Mouse (Mus musculus): ENCODE results near the gene Adal. TPM values are rescaled to one million over a fixed set of nuclear protein-coding genes. Genes with fewer than 3 reads are reported as not detected.
A peak's percentile ranks its signal among the peaks of the same experiment; 100 is the strongest.

Adal gene
- polyA plus RNA-seq, 1 experiment from 2014 or later: 14.6 TPM

DNA sequence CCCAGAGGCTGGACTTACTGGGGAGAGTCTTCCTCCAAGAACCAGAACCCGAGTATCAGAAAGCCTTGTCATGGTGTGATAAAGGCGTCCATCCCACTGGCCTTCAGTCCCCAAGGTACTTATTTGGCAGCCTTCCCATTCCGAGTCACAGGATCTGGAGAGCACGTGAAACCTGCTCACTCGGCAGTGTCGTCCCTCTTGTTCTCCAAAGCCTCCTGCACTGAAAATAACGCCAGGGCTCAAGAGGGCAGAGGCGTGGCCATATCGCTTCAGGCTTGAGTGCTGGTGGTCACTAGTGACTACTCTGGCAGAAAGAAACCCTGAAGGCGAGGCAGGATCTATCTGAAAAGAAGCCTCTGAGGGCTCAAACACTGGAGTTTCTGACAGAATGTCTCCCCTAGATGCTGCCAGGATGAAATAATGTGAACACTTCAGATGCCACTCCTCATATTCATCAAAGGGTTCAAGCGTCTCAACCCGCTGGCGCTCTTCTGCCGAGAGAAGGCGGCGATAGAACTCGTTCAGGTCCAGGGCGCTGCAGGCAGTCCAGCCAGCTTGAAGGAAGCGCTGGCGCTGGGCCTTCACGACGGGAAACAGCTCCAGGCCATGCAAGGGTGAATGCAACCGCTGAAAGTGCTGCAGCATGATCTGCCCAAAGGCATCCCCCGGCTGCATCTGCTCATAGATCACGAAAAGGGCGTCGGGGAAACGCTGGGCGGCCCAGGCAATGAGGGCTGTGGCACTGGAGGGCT, 786 bp upstream of the Adal start:
- Histone ChIP-seq H3K27me3 (no peaks in the 10 kb centered on the region), H3K36me3 (peaks cover 19% of the 10 kb centered on the region), H3K4me3 (peak overlapping the region; percentile 67), H3K27ac (peak overlapping the region; percentile 99), H3K4me2 (peak overlapping the region; percentile 94), H3K9ac (peak overlapping the region; percentile 90), H3K4me1 (replicated peaks) (peaks cover 33% of the 10 kb centered on the region), H3K9me3 (replicated peaks) (no peaks in the 10 kb centered on the region)
- peak; percentile 11; the same call in 1 of the 2 replicates for ATAC-seq (replicated peaks; ENCODE audit: insufficient number of reproducible peaks, insufficient read depth, low FRiP score, low read depth)
- WGBS: 27% methylated on average over 29 of the region's 29 CpGs

DNA sequence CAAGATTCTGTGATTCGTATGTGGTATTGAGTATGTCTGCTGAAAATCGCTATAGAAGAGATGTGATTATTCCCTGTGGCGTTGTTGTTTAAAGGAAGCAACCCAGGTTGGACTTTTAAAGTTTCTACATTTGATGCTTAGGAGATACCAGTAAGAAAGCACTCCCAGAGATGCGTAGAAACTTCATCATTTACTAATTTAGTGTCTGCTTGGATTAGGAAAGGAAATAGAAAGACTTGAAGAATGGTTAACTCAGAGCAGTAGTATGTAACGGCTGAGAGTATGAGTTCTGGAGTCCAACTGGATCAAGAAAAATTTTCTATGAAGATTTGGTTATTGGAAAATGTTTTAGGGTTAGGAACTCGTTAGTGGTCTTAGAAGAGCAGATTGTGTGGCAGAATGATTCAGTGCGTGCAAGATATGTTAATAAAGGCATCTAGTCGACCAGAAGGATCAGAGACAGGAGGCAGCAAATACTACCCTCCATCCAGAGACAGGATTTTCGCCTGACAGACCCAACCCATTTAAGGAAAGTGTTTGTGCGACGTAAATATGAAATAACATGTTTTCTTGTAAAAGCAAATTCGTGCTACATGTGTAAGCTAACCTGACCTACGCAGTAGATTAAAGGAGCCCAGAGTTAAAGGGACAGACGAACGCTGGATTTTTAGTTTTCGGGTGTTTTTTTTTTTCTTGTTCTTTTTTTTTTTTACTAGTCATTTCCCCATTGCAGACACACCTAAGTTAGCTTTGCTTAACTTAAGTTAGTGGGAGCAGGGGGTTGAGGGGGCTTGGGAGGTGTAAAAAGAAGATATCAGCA, 1.2 kb downstream of the Adal start:
- Histone ChIP-seq H3K4me3 (peak overlapping the region; percentile 67), H3K27ac (peak overlapping the region; percentile 99), H3K36me3 (peaks cover 27% of the 10 kb centered on the region), H3K9me3 (replicated peaks) (no peaks in the 10 kb centered on the region), H3K27me3 (no peaks in the 10 kb centered on the region), H3K4me2 (peak overlapping the region; percentile 94), H3K4me1 (replicated peaks) (peaks cover 33% of the 10 kb centered on the region), H3K9ac (peak overlapping the region; percentile 90)
- WGBS: 72% methylated on average over 16 of the region's 16 CpGs
- no peak for ATAC-seq (replicated peaks; ENCODE audit: insufficient number of reproducible peaks, insufficient read depth, low FRiP score, low read depth)

DNA sequence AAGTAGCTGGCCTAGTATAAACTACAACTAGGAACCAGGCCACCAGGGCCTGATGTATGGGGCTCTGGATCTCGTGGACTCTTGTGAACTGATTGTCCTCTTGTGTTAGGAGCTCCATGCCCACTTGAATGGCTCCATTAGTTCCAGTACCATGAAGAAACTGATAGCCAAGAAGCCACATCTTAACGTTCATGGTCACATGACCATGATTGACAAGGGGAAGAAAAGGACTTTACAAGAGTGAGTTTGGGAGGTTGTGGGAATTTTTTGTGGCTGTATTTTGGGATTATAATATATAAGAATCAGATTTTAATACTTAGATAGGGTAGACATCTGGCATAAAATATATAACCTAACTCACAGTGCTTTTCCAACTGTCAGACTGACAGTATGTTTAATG, 2.2 kb downstream of the Adal start:
- Histone ChIP-seq H3K4me3 (no peak overlapping the region), H3K4me1 (replicated peaks) (peaks cover 32% of the 10 kb centered on the region), H3K9ac (no peak overlapping the region), H3K27ac (no peak overlapping the region), H3K27me3 (no peaks in the 10 kb centered on the region), H3K36me3 (peaks cover 34% of the 10 kb centered on the region), H3K4me2 (no peak overlapping the region), H3K9me3 (replicated peaks) (no peaks in the 10 kb centered on the region)
- no peak for ATAC-seq (replicated peaks; ENCODE audit: insufficient number of reproducible peaks, insufficient read depth, low FRiP score, low read depth)
- 69% methylated on average over 2 of the region's 2 CpGs for WGBS

DNA sequence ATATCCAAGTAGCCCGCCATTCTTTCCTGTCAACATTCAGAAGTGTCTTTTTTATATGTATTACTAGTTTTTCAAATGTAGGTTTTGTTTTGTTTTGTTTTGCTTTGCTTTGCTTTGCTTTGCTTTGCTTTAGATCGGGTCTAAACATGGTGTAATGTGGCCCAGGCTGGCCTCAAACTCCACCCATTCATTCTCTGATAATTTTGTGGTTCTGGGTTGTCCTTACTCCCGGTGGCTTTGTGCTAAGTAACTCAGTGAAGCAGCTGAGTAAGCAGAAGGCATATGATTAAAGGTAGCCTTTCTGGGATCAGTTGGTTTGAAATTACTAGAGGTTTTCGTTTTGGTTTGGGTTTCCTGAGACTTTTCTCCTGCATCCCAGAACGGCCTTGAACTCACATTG, 9.5 kb downstream of the Adal start:
- H3K9ac ChIP-seq: no peak overlapping the region
- no peak overlapping the region for H3K4me2 ChIP-seq
- H3K27ac ChIP-seq: no peak overlapping the region
- no peak for ATAC-seq (replicated peaks; ENCODE audit: insufficient number of reproducible peaks, insufficient read depth, low FRiP score, low read depth)
- no peak overlapping the region for H3K4me3 ChIP-seq
- WGBS: 78% methylated on average over 5 of the region's 5 CpGs
- no peaks in the 10 kb centered on the region for H3K9me3 ChIP-seq (replicated peaks)
- H3K36me3 ChIP-seq: peaks cover 32% of the 10 kb centered on the region
- no peaks in the 10 kb centered on the region for H3K4me1 ChIP-seq (replicated peaks)
- no peaks in the 10 kb centered on the region for H3K27me3 ChIP-seq

DNA sequence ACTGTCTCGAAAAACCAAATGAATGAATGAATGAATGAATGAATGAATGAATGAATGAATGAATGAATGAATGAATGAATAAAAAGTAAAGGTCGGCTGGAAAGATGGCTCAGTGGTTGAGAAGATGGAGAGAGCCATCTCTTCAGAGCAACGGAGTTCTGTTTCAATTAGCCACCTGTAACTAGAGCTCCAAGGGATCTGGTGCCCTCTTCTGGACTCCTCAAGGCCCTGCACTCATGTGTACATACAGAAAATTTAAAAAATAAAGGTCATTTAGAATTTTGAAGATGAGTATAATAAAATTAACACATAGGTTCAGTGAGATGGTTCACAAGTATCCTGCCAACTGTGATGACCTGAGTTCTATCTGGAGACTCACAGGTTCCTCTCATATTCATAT, 12.9 kb downstream of the Adal start:
- Histone ChIP-seq H3K27ac (no peak overlapping the region), H3K4me1 (replicated peaks) (no peaks in the 10 kb centered on the region), H3K9me3 (replicated peaks) (no peaks in the 10 kb centered on the region), H3K4me2 (no peak overlapping the region), H3K27me3 (no peaks in the 10 kb centered on the region), H3K4me3 (no peak overlapping the region), H3K36me3 (peaks cover 32% of the 10 kb centered on the region), H3K9ac (no peak overlapping the region)
- ATAC-seq (replicated peaks; ENCODE audit: insufficient number of reproducible peaks, insufficient read depth, low FRiP score, low read depth): no peak
- 86% methylated on average over 3 of the region's 3 CpGs for WGBS

DNA sequence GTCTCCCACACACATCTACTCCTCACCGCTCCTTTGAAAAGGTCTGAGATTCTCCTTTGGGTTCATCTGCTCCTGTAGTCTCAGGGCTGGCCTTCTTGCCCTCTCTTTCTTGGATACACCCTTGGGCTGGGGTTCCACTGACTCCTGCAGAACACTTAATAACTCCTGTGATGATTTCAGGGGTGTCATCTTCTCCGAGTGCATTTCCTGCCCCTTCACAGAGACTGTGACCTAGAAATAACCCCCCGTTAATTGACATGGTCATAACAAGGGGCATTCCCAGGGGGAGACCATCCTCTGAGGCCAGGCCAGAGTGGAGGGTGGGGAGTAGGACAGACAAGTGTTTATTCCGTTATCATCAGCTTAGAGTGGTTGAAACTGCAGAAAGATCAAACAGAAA, 28.9 kb downstream of the Adal start:
- H3K4me1 ChIP-seq (replicated peaks): peaks cover 18% of the 10 kb centered on the region
- no peaks in the 10 kb centered on the region for H3K9me3 ChIP-seq (replicated peaks)
- ATAC-seq (replicated peaks; ENCODE audit: insufficient number of reproducible peaks, insufficient read depth, low FRiP score, low read depth): no peak
- H3K27ac ChIP-seq: no peak overlapping the region
- H3K4me2 ChIP-seq: peak overlapping the region; percentile 73
- peak overlapping the region; percentile 79; the same call in 1 of the 2 replicates for H3K9ac ChIP-seq
- peaks cover 17% of the 10 kb centered on the region for H3K36me3 ChIP-seq
- 41% methylated on average over 4 of the region's 4 CpGs for WGBS
- H3K4me3 ChIP-seq: peak overlapping the region; percentile 91
- no peaks in the 10 kb centered on the region for H3K27me3 ChIP-seq

DNA sequence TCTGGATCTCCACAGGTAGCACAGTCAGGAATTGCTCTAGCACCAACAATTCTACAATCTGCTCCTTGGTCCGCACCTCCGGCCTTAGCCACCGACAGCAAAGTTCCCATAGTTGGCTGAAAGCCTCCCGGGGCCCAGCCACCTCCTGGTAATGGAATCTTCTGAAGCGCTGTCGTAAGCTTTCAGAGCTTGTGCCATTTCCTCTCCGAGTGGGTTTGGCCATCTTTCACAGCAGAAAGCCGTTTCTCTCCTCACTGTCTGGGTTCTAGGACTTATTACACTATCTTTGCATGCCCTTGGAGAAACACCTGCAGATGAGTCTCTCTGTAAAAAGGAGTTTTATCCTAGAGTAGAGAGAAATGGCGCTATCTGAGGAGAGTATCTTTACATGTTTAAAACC, 29.7 kb downstream of the Adal start:
- WGBS: 3% methylated on average over 9 of the region's 9 CpGs
- Histone ChIP-seq H3K9me3 (replicated peaks) (no peaks in the 10 kb centered on the region), H3K27ac (peak overlapping the region; percentile 88)

DNA sequence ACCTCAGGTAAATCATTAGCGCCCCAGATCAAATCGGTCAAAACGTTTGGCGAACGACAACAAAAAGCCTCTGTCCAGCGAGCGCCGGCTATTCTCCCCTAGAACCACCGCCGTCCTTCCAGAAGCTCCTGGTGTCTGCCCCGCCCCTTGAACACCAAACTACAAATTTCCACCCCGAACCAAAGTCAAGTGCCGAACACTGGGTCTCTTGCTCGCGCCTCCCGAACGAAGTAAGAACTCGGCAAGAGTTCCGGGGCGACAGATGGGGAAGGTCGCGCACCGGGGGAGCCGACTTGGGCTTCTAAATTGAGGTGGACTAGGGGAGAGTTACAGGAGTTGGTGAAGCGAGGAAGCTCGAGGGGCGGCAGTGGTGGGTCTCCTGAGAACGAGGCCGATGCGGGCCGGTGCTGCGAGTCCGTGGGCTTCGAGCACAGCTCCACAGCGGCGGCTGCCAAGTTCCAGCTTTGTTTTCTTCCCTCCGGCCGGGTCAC, 30.3 kb downstream of the Adal start, which contains the start of gene Tubgcp4:
Tubgcp4 (plus strand) TSS at position 174 of the 491 bp plus-strand sequence.
- peaks cover 18% of the 10 kb centered on the region for H3K4me1 ChIP-seq (replicated peaks)
- no peaks in the 10 kb centered on the region for H3K27me3 ChIP-seq
- peak; percentile 16; the same call in 1 of the 2 replicates for ATAC-seq (replicated peaks; ENCODE audit: insufficient number of reproducible peaks, insufficient read depth, low FRiP score, low read depth)
- peak within 1 kb of the TSS; percentile 79 for H3K9ac ChIP-seq
- WGBS: under 1% methylated on average over 37 of the region's 38 CpGs
- peak within 1 kb of the TSS; percentile 88 for H3K27ac ChIP-seq
- peaks cover 27% of the 10 kb centered on the region for H3K36me3 ChIP-seq
- no peaks in the 10 kb centered on the region for H3K9me3 ChIP-seq (replicated peaks)
- H3K4me3 ChIP-seq: peak within 1 kb of the TSS; percentile 91
- H3K4me2 ChIP-seq: peak within 1 kb of the TSS; percentile 73

More for the DNA sequence above, 29.7 kb downstream of the Adal start:
- Histone ChIP-seq H3K27me3 (no peaks in the 10 kb centered on the region), H3K4me2 (peak overlapping the region; percentile 73), H3K4me3 (peak overlapping the region; percentile 91), H3K9ac (peak overlapping the region; percentile 79), H3K36me3 (peaks cover 24% of the 10 kb centered on the region), H3K4me1 (replicated peaks) (peaks cover 18% of the 10 kb centered on the region)
- no peak for ATAC-seq (replicated peaks; ENCODE audit: insufficient number of reproducible peaks, insufficient read depth, low FRiP score, low read depth)

DNA sequence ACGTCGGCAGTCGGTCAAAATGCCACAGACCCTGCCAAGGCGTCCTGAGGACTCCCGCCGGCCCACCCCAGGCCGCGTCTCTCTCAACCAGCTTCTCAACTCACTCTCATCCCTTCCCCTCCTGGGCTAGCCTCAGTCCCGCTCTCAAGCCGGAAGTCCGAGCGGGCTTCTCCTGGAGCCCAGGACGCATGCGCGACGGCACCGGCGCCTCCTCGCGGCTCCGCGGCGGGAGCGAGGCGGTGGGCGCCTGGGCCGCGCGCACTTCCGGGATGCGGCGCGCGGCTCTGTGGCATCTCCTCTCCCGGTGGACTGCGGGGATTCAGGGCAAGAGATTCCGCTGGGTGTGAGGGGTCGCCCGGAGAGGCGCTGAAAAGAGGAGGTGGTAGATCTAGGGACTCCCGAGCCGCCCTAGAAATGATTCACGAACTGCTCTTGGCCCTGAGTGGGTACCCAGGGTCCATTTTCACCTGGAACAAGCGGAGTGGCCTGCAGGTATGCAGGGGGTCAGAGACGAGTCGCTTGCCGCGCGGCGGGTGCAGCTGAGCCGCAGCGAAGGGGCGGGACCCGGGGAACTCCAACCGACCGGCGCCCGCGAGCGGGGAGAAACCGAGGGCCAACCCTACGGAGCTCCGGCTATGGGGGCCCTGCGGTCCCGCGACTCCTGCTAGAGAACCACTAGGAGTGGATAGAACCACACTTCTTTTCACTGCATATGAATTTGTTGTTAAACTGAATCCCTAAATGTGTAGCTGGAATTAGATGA, 30.9 kb downstream of the Adal start, which contains the start of gene Zscan29:
Zscan29 (minus strand) TSS at position 146 of the 763 bp plus-strand sequence.
- Histone ChIP-seq H3K27ac (peak within 1 kb of the TSS; percentile 88), H3K9ac (peak within 1 kb of the TSS; percentile 79), H3K4me1 (replicated peaks) (peaks cover 18% of the 10 kb centered on the region), H3K36me3 (peaks cover 25% of the 10 kb centered on the region), H3K9me3 (replicated peaks) (no peaks in the 10 kb centered on the region), H3K4me2 (peak within 1 kb of the TSS; percentile 73), H3K27me3 (no peaks in the 10 kb centered on the region), H3K4me3 (peak within 1 kb of the TSS; percentile 91)
- ATAC-seq (replicated peaks; ENCODE audit: insufficient number of reproducible peaks, insufficient read depth, low FRiP score, low read depth): peak; percentile 95
- under 1% methylated on average over 63 of the region's 66 CpGs for WGBS

DNA sequence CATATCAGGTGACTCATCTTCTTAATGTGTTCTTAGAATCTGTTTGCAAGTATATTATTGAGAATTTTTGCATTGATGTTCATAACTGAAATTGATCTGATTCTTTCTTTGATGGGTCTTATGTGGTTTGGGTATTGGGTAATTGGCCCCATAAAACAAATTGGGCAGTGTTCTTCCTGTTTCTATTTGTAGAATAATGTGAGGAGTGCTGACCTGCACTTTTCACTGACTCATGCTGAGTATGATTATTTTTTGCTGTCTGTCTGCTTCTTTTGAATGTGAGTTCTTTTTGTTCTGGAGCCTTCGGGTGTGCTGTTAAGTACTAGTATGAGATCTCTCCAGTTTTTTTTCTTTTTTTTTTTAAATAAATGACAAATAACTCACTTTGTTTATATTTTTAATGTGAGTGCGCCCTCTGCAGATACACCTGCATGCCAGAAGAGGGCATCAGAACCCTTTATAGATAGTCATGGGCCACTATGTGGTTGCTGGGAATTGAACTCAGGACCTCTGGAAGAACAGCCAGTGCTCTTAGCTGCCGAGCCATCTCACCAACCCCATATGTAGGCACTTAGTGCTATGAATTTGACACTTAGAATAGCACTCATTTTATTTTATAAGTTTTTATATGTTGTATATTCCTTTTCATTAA, 38.7 kb downstream of the Adal start:
- H3K9ac ChIP-seq: no peak overlapping the region
- peaks cover 49% of the 10 kb centered on the region for H3K36me3 ChIP-seq
- no peaks in the 10 kb centered on the region for H3K27me3 ChIP-seq
- WGBS: 97% methylated on average over 3 of the region's 3 CpGs
- no peaks in the 10 kb centered on the region for H3K9me3 ChIP-seq (replicated peaks)
- H3K4me3 ChIP-seq: no peak overlapping the region
- ATAC-seq (replicated peaks; ENCODE audit: insufficient number of reproducible peaks, insufficient read depth, low FRiP score, low read depth): no peak
- H3K4me2 ChIP-seq: no peak overlapping the region
- no peak overlapping the region for H3K27ac ChIP-seq
- no peaks in the 10 kb centered on the region for H3K4me1 ChIP-seq (replicated peaks)

Measured in heart, embryonic 15.5 days (tissue).